Mouse (Mus musculus) layer of hippocampus, adult 9-10 months (tissue): ENCODE measurements around the gene Sox8.
A peak's percentile ranks its signal among the peaks of the same experiment; 100 is the strongest.

Source experiments
- DNase-seq: peaks from one replicate; pipeline ENCODE4 v3.0.0; 2022; ENCODE audit warnings: low spot score

Gene Sox8

GRCm38 (mm10) chr17:25555666-25556629 lies 14.5 kb downstream of the Sox8 start:
- DNase-seq: peak; percentile 55

GRCm38 (mm10) chr17:25555159-25555558 lies 15.3 kb downstream of the Sox8 start:
- DNase-seq: no peak

GRCm38 (mm10) chr17:25551313-25551712 lies 19.2 kb downstream of the Sox8 start:
- DNase-seq: no peak

GRCm38 (mm10) chr17:25550020-25550419 lies 20.5 kb downstream of the Sox8 start:
- no peak for DNase-seq

DNA sequence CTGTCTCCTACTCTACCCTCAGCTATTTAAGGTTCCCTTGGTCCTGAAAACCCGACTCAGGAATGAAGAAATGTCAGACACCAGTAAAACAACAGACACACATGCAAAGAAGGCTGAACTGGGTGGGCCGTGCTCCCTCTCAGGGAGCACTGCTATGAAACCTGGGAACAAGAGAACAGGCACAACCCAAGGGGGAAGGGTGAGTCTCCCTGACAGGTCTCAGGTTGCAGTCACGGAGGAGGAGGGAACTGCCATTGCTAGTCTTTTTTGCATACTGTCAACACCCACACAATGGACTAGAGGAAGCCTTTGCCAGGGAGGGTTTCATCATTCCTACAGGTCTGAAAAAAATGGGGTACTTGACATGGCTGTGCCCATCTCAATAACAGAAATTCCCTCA lies 23.5 kb downstream of the Sox8 start:
- no peak for DNase-seq

- DNase-seq: no peak
These were observed 28.7 kb downstream of the Sox8 start for GRCm38 (mm10) chr17:25541768-25542167.

GRCm38 (mm10) chr17:25540731-25541130 lies 29.8 kb downstream of the Sox8 start:
- DNase-seq: no peak

DNA sequence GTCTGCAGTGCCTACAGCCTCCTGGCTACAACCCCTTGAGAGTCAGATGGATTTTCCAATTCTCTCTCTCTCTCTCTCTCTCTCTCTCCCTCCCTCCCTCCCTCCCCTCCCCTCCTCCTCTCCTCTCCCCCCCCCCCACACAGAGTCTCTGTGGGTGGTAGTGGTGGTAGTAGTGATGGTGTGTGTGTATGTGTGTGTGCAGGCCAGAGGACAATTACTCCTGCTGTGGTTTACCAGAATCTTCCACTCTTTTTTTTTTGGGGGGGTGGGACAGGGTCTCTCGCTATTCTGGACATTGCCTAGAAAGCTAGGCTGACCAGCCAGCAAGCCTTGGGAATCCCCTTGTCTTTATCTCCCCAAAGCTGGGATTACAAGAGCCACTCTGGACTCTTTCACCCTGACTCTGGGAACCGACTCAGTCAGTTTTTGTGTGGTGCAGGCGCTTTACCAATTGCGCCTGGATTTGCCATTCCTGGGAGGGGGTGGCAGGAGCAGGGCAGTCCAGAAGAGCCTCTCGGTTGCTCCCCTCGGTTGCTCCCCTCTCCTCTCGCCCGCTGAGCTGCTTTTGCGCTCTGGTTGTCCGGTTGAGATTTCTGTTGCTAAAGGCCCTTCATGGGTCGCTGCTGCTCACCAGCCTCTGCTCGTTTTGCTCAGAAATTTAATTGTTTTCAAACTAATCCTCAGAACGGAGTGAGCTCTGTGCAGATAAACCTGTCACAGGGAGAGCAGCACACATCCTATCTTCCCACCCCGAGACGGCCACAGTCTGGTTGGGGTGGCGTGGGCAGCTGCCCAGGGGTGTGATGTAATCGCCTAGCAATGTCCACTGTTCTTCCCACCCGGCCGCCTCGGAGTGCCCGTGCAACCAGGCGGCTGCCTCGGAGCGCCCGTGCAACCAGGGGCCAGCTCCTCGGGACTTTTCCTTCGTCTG lies 31.3 kb downstream of the Sox8 start:
- DNase-seq: no peak

GRCm38 (mm10) chr17:25530357-25531022 lies 40.0 kb downstream of the Sox8 start:
- DNase-seq: no peak

DNA sequence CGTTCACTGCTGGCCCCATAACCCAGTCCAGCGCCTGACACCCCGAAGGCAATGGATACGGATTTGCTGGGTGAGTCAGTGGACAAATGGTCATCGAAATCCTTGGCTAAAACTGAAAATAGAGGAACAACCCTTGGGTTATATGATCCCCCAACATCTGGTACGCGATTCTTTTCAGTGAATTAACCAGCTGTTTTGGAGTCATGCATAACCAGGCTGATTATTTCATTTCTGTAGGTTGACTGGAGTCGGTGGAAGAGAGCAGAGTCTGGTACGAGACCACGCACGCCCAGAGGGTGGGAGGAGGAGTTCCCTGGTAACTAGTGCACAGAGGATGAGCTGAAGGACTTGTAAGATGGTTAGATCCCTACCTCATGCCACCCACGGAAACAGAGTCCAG lies 48.4 kb downstream of the Sox8 start:
- no peak for DNase-seq

DNA sequence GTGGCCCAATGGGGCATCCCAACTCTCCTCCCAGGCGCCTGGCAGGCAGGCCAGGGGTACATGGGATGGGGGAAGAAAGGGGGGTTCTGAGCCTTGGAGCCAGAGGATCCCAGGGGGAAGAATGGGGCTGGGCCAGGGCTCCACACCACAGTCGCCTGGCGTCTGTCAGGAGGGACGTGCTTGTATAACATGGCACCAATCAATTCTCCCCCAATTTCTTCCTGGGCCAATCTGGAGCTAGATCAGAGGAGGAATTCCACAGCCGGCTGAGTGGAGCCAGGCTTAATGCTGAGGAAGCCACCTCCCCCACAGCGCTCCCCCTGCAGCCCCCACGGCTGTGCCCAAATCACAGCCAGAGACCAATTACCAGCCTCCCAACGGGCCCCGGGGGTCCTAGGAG lies 50.0 kb downstream of the Sox8 start:
- no peak for DNase-seq

- no peak for DNase-seq
These were observed 51.0 kb downstream of the Sox8 start for GRCm38 (mm10) chr17:25519511-25519910.

DNA sequence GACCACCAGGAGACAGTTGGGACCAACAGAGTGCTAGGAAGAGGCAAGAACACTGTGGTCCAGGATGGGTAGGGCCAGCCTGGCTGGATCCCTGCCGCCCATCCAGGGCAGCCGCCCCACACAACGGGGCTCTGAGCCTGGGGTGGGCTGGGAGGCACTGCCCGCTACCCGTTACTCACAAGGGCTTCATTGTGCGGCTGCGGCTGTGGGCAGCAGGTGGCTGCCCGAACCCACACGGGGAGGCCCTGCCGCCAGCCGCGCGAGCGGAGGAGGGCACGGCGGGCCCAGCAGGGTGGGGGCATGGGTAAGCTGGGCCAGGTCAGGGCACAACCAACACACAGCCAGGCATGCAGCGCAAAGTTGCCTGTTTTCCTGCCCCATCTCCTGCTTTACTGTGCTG lies 52.3 kb downstream of the Sox8 start:
- DNase-seq: no peak

- no peak for DNase-seq
These were observed 54.2 kb downstream of the Sox8 start for GRCm38 (mm10) chr17:25516315-25516714.
